Comparison of ENCODE assay signal across 28 mouse cellular contexts in the genomic region with DNA sequence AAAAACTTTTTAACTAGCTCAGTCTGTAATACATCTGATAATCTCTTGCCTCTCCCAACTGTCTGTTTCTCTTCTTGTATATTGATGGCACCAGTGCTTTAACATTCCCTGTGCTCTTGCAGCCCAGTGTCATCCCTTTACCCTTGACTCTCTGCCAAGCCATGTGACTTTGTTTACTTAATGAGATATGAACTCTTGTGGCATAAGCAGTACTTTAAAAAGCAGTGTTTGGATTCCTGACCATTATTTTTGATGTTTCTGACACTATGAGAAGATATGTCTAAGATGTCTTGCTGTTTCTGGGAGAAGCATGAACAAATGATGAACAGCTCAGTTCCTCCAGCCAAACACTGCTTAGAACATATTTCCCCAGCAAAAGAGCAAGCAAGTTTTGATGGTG.
DNase-seq lines count a peak whose midpoint lies in the region; ATAC-seq and TF ChIP-seq lines count a peak whose summit lies in the region.
"Had no signal": no experiment of that assay in that cellular context is flagged by ENCODE, and none has a peak within 500 bp of the region (broad histone marks: within the 10 kb centered on the region; RNA-seq: fewer than 3 reads in every experiment).

No protein-coding gene starts in this region.

- TF ChIP-seq POLR2A in liver, adult 2 months (IDR thresholded peaks at IDR 0.05; ENCODE audit: extremely low read depth, insufficient read depth, low read length), result no peak

- no peaks in the 10 kb centered on the region for H3K4me1 ChIP-seq in liver, adult 2 months (ENCODE audit: control insufficient read depth, insufficient read depth, low read length)
- no peaks in the 10 kb centered on the region for H3K4me1 ChIP-seq in liver, embryonic 12.5 days
- H3K4me1 ChIP-seq: embryonic facial prominence, embryonic 12.5 days; embryonic facial prominence, embryonic 15.5 days; heart, embryonic 12.5 days; heart, embryonic 15.5 days; hindbrain, embryonic 10.5 days; hindbrain, embryonic 13.5 days; intestine, embryonic 15.5 days had no signal

- no peak for ATAC-seq in liver, embryonic 12.5 days
- no peak for ATAC-seq in megakaryocyte progenitor cell, adult 5-6 weeks (replicated peaks; ENCODE audit: poor library complexity)
- ATAC-seq: activated CD4-positive, CD25-positive, alpha-beta regulatory T cell, adult 4 months; CD4-positive, CD25-positive, alpha-beta regulatory T cell, adult 4 months; forebrain, embryonic 14.5 days; forebrain, postnatal 0 days; hindbrain, embryonic 16.5 days; intestine, embryonic 15.5 days had no signal

- no peaks in the 10 kb centered on the region for H3K9me3 ChIP-seq in liver, embryonic 12.5 days (replicated peaks)
- H3K9me3 ChIP-seq: embryonic facial prominence, embryonic 12.5 days; embryonic facial prominence, embryonic 15.5 days; heart, embryonic 12.5 days; heart, embryonic 15.5 days; hindbrain, embryonic 10.5 days; hindbrain, embryonic 13.5 days; intestine, embryonic 15.5 days had no signal

- no peaks in the 10 kb centered on the region for H3K27me3 ChIP-seq in liver, adult 2 months (ENCODE audit: control insufficient read depth, insufficient read depth, low read length)
- H3K27me3 ChIP-seq in liver, embryonic 12.5 days (replicated peaks), result no peaks in the 10 kb centered on the region
- H3K27me3 ChIP-seq: embryonic facial prominence, embryonic 12.5 days; embryonic facial prominence, embryonic 15.5 days; heart, embryonic 12.5 days; heart, embryonic 15.5 days; hindbrain, embryonic 13.5 days; intestine, embryonic 15.5 days had no signal

- H3K9ac ChIP-seq in liver, adult 2 months (ENCODE audit: low read depth, low read length), result no peak overlapping the region
- no peak overlapping the region for H3K9ac ChIP-seq in liver, embryonic 12.5 days
- H3K9ac ChIP-seq: embryonic facial prominence, embryonic 12.5 days; embryonic facial prominence, embryonic 15.5 days; forebrain, postnatal 0 days; heart, embryonic 12.5 days; heart, embryonic 15.5 days; hindbrain, embryonic 13.5 days; intestine, embryonic 15.5 days had no signal

- peak; percentile 5 for DNase-seq in adrenal gland, adult 8-10 months
- no peak for DNase-seq in adrenal gland, adult 18-20 months (ENCODE audit: low spot score in 2 of 2)
- DNase-seq in liver, adult 2 months (ENCODE audit: extremely low read depth, low read depth, low spot score), result peak; percentile 70
- DNase-seq in NIH3T3 (ENCODE audit: low read depth), result peak; percentile 9
- peak; percentile 12 to 24 for DNase-seq in adrenal gland, postnatal 36 days
- DNase-seq: cerebellum, adult 11-12 months; cerebellum, adult 8-10 months; cerebellum, postnatal 25 days; forebrain, postnatal 0 days; gastrocnemius, adult 2 months; gastrocnemius, postnatal 14 days; heart, adult 11 months; heart, postnatal 10 days; heart, postnatal 36 days; kidney, adult 11 months had no signal

- H3K4me2 ChIP-seq in liver, embryonic 12.5 days, result no peak overlapping the region
- H3K4me2 ChIP-seq: embryonic facial prominence, embryonic 12.5 days; embryonic facial prominence, embryonic 15.5 days; heart, embryonic 12.5 days; heart, embryonic 15.5 days; hindbrain, embryonic 13.5 days; intestine, embryonic 15.5 days had no signal

- no peaks in the 10 kb centered on the region for H3K36me3 ChIP-seq in liver, adult 2 months (ENCODE audit: control insufficient read depth, insufficient read depth, low read length)
- no peaks in the 10 kb centered on the region for H3K36me3 ChIP-seq in liver, embryonic 12.5 days
- H3K36me3 ChIP-seq: embryonic facial prominence, embryonic 12.5 days; embryonic facial prominence, embryonic 15.5 days; heart, embryonic 12.5 days; heart, embryonic 15.5 days; hindbrain, embryonic 10.5 days; hindbrain, embryonic 13.5 days; intestine, embryonic 15.5 days had no signal

- H3K4me3 ChIP-seq in liver, adult 2 months (ENCODE audit: insufficient read depth, low read depth, low read length), result no peak overlapping the region
- no peak overlapping the region for H3K4me3 ChIP-seq in liver, embryonic 12.5 days
- H3K4me3 ChIP-seq: embryonic facial prominence, embryonic 12.5 days; embryonic facial prominence, embryonic 15.5 days; gastrocnemius, adult 2 months; heart, embryonic 12.5 days; heart, embryonic 15.5 days; hindbrain, embryonic 10.5 days; hindbrain, embryonic 13.5 days; intestine, embryonic 15.5 days had no signal

- TF ChIP-seq CTCF in liver, adult 2 months (IDR thresholded peaks at IDR 0.05; ENCODE audit: low read depth, low read length), result no peak

- H3K79me2 ChIP-seq in liver, adult 2 months (ENCODE audit: control insufficient read depth, insufficient read depth, low read length), result no peaks in the 10 kb centered on the region

- no peak overlapping the region for H3K27ac ChIP-seq in liver, adult 2 months (replicated peaks; ENCODE audit: insufficient read depth, low read depth, low read length)
- H3K27ac ChIP-seq in liver, embryonic 12.5 days, result no peak overlapping the region
- H3K27ac ChIP-seq: embryonic facial prominence, embryonic 12.5 days; embryonic facial prominence, embryonic 15.5 days; gastrocnemius, adult 2 months; heart, embryonic 15.5 days; hindbrain, embryonic 10.5 days; hindbrain, embryonic 13.5 days; intestine, embryonic 15.5 days had no signal

Comparison
In these comparisons a context has a peak if more than half of its experiments do, and no peak if none do; other contexts are left out.
1. DNase-seq: peak in adrenal gland, adult 8-10 months (single experiment), liver, adult 2 months (single experiment), NIH3T3 (single experiment) and adrenal gland, postnatal 36 days (2 of 2); none in adrenal gland, adult 18-20 months (0 of 2).